In genomic region chr10:39492146-39492545, GRCm38 (mm10) we compare ENCODE assay signal across 21 mouse cellular contexts.
"Had no signal": no experiment of that assay in that cellular context is flagged by ENCODE, and none has a peak within 500 bp of the region (broad histone marks: within the 10 kb centered on the region; RNA-seq: fewer than 3 reads in every experiment).

No protein-coding gene starts in this region.

- H3K9me3 ChIP-seq: kidney, embryonic 15.5 days; limb, embryonic 10.5 days; limb, embryonic 13.5 days; liver, embryonic 12.5 days; liver, embryonic 15.5 days; lung, embryonic 15.5 days; stomach, embryonic 15.5 days had no signal

- H3K9ac ChIP-seq: kidney, embryonic 15.5 days; limb, embryonic 13.5 days; liver, embryonic 12.5 days; liver, embryonic 15.5 days; lung, embryonic 15.5 days; stomach, embryonic 15.5 days had no signal

- H3K4me3 ChIP-seq: kidney, embryonic 15.5 days; limb, embryonic 10.5 days; limb, embryonic 13.5 days; liver, embryonic 12.5 days; liver, embryonic 15.5 days; lung, embryonic 15.5 days; myocyte; stomach, embryonic 15.5 days had no signal

- H3K36me3 ChIP-seq: kidney, embryonic 15.5 days; limb, embryonic 13.5 days; liver, embryonic 12.5 days; liver, embryonic 15.5 days; lung, embryonic 15.5 days; stomach, embryonic 15.5 days had no signal

- ATAC-seq: liver, embryonic 12.5 days had no signal

- H3K27ac ChIP-seq: kidney, embryonic 15.5 days; limb, embryonic 10.5 days; limb, embryonic 13.5 days; liver, embryonic 12.5 days; liver, embryonic 15.5 days; lung, embryonic 15.5 days; stomach, embryonic 15.5 days had no signal

- H3K27me3 ChIP-seq: kidney, embryonic 15.5 days; limb, embryonic 13.5 days; liver, embryonic 12.5 days; liver, embryonic 15.5 days; lung, embryonic 15.5 days; stomach, embryonic 15.5 days had no signal

- DNase-seq: kidney, adult 8-10 months; kidney, postnatal 10 days; kidney, postnatal 36 days; liver; lung, adult 18-20 months; lung, postnatal 10 days; lung, postnatal 36 days; midbrain, embryonic 14.5 days; retina, postnatal 1 day; right cerebral cortex, postnatal 25 days; spleen, adult 18-20 months; thymus, postnatal 25 days had no signal

- H3K4me2 ChIP-seq: kidney, embryonic 15.5 days; limb, embryonic 13.5 days; liver, embryonic 12.5 days; liver, embryonic 15.5 days; lung, embryonic 15.5 days; midbrain, embryonic 11.5 days; stomach, embryonic 15.5 days had no signal
